Comparison of ENCODE assay signal across 8 mouse cellular contexts in genomic region chr7:126537820-126538585, GRCm38 (mm10). TPM values are rescaled to one million over a fixed set of nuclear protein-coding genes. Genes with fewer than 3 reads are reported as not detected.
DNase-seq lines count a peak whose midpoint lies in the region; ATAC-seq and TF ChIP-seq lines count a peak whose summit lies in the region.

No protein-coding gene starts in this region.

- 71% methylated on average over 5 of the region's 5 CpGs for WGBS in kidney, adult 2 months
- 58% methylated on average over 5 of the region's 5 CpGs for WGBS in forebrain, embryonic 16.5 days

- no peaks in the 10 kb centered on the region for H3K9me3 ChIP-seq in CH12.LX (replicated peaks; ENCODE audit: low read length)
- H3K9me3 ChIP-seq in forebrain, embryonic 16.5 days (ENCODE audit: control insufficient read depth, low read length), result no peaks in the 10 kb centered on the region

- TF ChIP-seq CTCF in kidney, adult 2 months (conservative IDR thresholded peaks at IDR 0.05; ENCODE audit: insufficient read depth, insufficient read length, low read depth, low read length), result peak; percentile 56
- TF ChIP-seq CTCF in CH12.LX (conservative IDR thresholded peaks at IDR 0.05 in 1 of 2, IDR thresholded peaks at IDR 0.05 in 1 of 2; ENCODE audit: low read depth in 2 of 2, low read length in 2 of 2), result peak; percentile 74 to 79

- no peak overlapping the region for H3K4me2 ChIP-seq in CH12.LX (ENCODE audit: insufficient read depth, low read depth, poor library complexity, severe bottlenecking)
- no peak overlapping the region for H3K4me2 ChIP-seq in forebrain, embryonic 16.5 days (ENCODE audit: low read length)

- no peak for ATAC-seq in forebrain, embryonic 16.5 days

- H3K79me2 ChIP-seq in CH12.LX (replicated peaks; ENCODE audit: control insufficient read depth, extremely low read depth, insufficient read depth, poor library complexity, severe bottlenecking), result no peaks in the 10 kb centered on the region

- no peak overlapping the region for H3K27ac ChIP-seq in kidney, adult 2 months (ENCODE audit: insufficient read depth, low read depth, low read length)
- no peak overlapping the region for H3K27ac ChIP-seq in CH12.LX (ENCODE audit: insufficient read depth, low read depth)
- no peak overlapping the region for H3K27ac ChIP-seq in forebrain, embryonic 16.5 days (ENCODE audit: low read length)

- dilution Hi-C loops in CH12.LX (cut with MboI; ENCODE audit: extremely low pct_ligation_motif_present, extremely low pct_unique_long_range_greater_than_20kb, low sequenced_read_pairs), result no loop called here

- no peaks in the 10 kb centered on the region for H3K36me3 ChIP-seq in kidney, adult 2 months (ENCODE audit: control insufficient read depth, insufficient read depth, low read length)
- H3K36me3 ChIP-seq in CH12.LX (replicated peaks in 1 of 2; ENCODE audit: control insufficient read depth in 1 of 2, insufficient read depth in 1 of 2, low read length in 1 of 2), result peaks cover 0 to 12% of the 10 kb centered on the region in 2 experiments
- H3K36me3 ChIP-seq in forebrain, embryonic 16.5 days (ENCODE audit: control insufficient read depth, insufficient read depth), result no peaks in the 10 kb centered on the region

- TF ChIP-seq RAD21 in CH12.LX (IDR thresholded peaks at IDR 0.05; ENCODE audit: low read depth, low read length), result peak; percentile 52

- no peak for TF ChIP-seq POLR2A in kidney, adult 2 months (IDR thresholded peaks at IDR 0.05; ENCODE audit: low read depth, low read length)
- TF ChIP-seq POLR2A in CH12.LX (IDR thresholded peaks at IDR 0.05; ENCODE audit: low read depth, low read length), result no peak

- H3K27me3 ChIP-seq in kidney, adult 2 months (replicated peaks; ENCODE audit: control insufficient read depth, insufficient read depth, low read length), result 0 out of 2 replicates have a peak, but pooled peaks cover 3% of the 10 kb centered on the region
- H3K27me3 ChIP-seq in CH12.LX (replicated peaks), result no peaks in the 10 kb centered on the region
- no peaks in the 10 kb centered on the region for H3K27me3 ChIP-seq in forebrain, embryonic 16.5 days (replicated peaks; ENCODE audit: control insufficient read depth, insufficient read depth, low read length)

- H3K4me3 ChIP-seq in kidney, adult 2 months (ENCODE audit: insufficient read depth, low read depth, low read length), result no peak overlapping the region
- H3K4me3 ChIP-seq in CH12.LX (replicated peaks in 1 of 3; ENCODE audit: low read depth in 2 of 3, low read length in 2 of 3, poor library complexity in 1 of 3), result no peak overlapping the region
- H3K4me3 ChIP-seq in forebrain, embryonic 16.5 days (replicated peaks; ENCODE audit: low read length), result no peak overlapping the region

- no peak for TF ChIP-seq EP300 in CH12.LX (IDR thresholded peaks at IDR 0.05; ENCODE audit: low read length)

- in situ Hi-C loops in CH12.LX (cut with MboI; ENCODE audit: low pct_ligation_motif_present, low pct_unique_long_range_greater_than_20kb, low sequenced_read_pairs), result no loop called here

- peak; percentile 32 for DNase-seq in kidney, adult 2 months
- DNase-seq in kidney, adult 18-20 months, result no peak
- DNase-seq in 3T3-L1 (ENCODE audit: low read depth, low spot score) (peak; percentile 55), CH12.LX (ENCODE audit: extremely low read depth) (peak; percentile 51)
- DNase-seq in embryo, embryonic 11.5 days (ENCODE audit: low read depth, low spot score), result peak; percentile 23
- DNase-seq in thymus, postnatal 4 days, result peak; percentile 37
- no peak for DNase-seq in adrenal gland, adult 18-20 months (ENCODE audit: low spot score in 2 of 2)

- no peaks in the 10 kb centered on the region for H3K4me1 ChIP-seq in kidney, adult 2 months (ENCODE audit: control insufficient read depth, insufficient read depth, low read length)
- peaks cover 0 to 9% of the 10 kb centered on the region in 2 experiments; a peak in 2 of 4 replicates for H3K4me1 ChIP-seq in CH12.LX (ENCODE audit: control insufficient read depth in 1 of 2, insufficient read depth in 2 of 2)
- no peaks in the 10 kb centered on the region for H3K4me1 ChIP-seq in forebrain, embryonic 16.5 days (replicated peaks; ENCODE audit: control insufficient read depth, insufficient read depth, low read length)

- H3K9ac ChIP-seq in CH12.LX (ENCODE audit: insufficient read depth, low read depth), result no peak overlapping the region
- H3K9ac ChIP-seq in forebrain, embryonic 16.5 days (replicated peaks; ENCODE audit: low read depth, low read length), result no peak overlapping the region

TF ChIP-seq in CH12.LX, 34 proteins besides CTCF, POLR2A, EP300 and RAD21:
- TF ChIP-seq SMC3 (IDR thresholded peaks at IDR 0.05; ENCODE audit: low read depth, low read length) (peak; percentile 74), MYC (IDR thresholded peaks at IDR 0.05; ENCODE audit: low read depth, low read length) (peak; percentile 11; the same call in 1 of the 2 replicates), MXI1 (IDR thresholded peaks at IDR 0.05; ENCODE audit: low read depth, low read length) (no peak)
TF ChIP-seq in CH12.LX: peak in this region for 2.

RNA-seq across cellular contexts. Expression of gene Eif3c, which starts 28.2 kb away (rescaled TPM):
- 105 TPM in 2 replicates for polyA plus RNA-seq in kidney, adult 2 months (2012; rRNA removed)
- total RNA-seq in CH12.LX (2012; rRNA removed), result 246 and 276 TPM in 2 replicates
- total RNA-seq in CH12.LX (2014; rRNA removed), result 194 and 202 TPM in 2 replicates
- polyA plus RNA-seq in CH12.LX (2012; ENCODE audit: insufficient read length, low read depth), result 330 and 348 TPM in 2 replicates
- 181 and 190 TPM in 2 replicates for polyA plus RNA-seq in forebrain, embryonic 16.5 days (2015; fragmentation: Nextera tagmentation; extraction: Ambion mirVana)
- 100 to 1,000 TPM; 199 to 243 TPM for total RNA-seq in adrenal gland, adult 18-20 months (2021)

RNA-seq across cellular contexts. Expression of gene Atxn2l, which starts 34.8 kb away (rescaled TPM):
- polyA plus RNA-seq in kidney, adult 2 months (2012; rRNA removed), result 70.6 and 90.5 TPM in 2 replicates
- 42.4 and 64.2 TPM in 2 replicates for total RNA-seq in CH12.LX (2012; rRNA removed)
- total RNA-seq in CH12.LX (2014; rRNA removed), result 16.5 and 18.8 TPM in 2 replicates
- 104 and 122 TPM in 2 replicates for polyA plus RNA-seq in CH12.LX (2012; ENCODE audit: insufficient read length, low read depth)
- 65.4 and 69.9 TPM in 2 replicates for polyA plus RNA-seq in forebrain, embryonic 16.5 days (2015; fragmentation: Nextera tagmentation; extraction: Ambion mirVana)
- total RNA-seq in adrenal gland, adult 18-20 months (2021), result 100 to 1,000 TPM in 1 of 2 experiments, 10 to 100 TPM in 1; 99.5 to 111 TPM

RNA-seq across cellular contexts. Expression of gene Apobr, which starts 46.7 kb away (rescaled TPM):
- 1.2 and 1.5 TPM in 2 replicates for polyA plus RNA-seq in kidney, adult 2 months (2012; rRNA removed)
- total RNA-seq in CH12.LX (2012; rRNA removed) (1.3 and 1.8 TPM in 2 replicates), CH12.LX (2014; rRNA removed) (1.5 and 1.6 TPM in 2 replicates)
- 9.7 and 10.1 TPM in 2 replicates for polyA plus RNA-seq in CH12.LX (2012; ENCODE audit: insufficient read length, low read depth)
- 0.29 and 0.77 TPM in 2 replicates for polyA plus RNA-seq in forebrain, embryonic 16.5 days (2015; fragmentation: Nextera tagmentation; extraction: Ambion mirVana)
- total RNA-seq in adrenal gland, adult 18-20 months (2021), result 1 to 10 TPM; 2.4 to 3.2 TPM

RNA-seq across cellular contexts. Expression of gene Cln3, which starts 47.6 kb away (rescaled TPM):
- polyA plus RNA-seq in kidney, adult 2 months (2012; rRNA removed), result 117 and 120 TPM in 2 replicates
- total RNA-seq in CH12.LX (2012; rRNA removed) (20.7 and 21.9 TPM in 2 replicates), CH12.LX (2014; rRNA removed) (19.1 and 19.2 TPM in 2 replicates)
- polyA plus RNA-seq in CH12.LX (2012; ENCODE audit: insufficient read length, low read depth), result 46.2 and 47.2 TPM in 2 replicates
- polyA plus RNA-seq in forebrain, embryonic 16.5 days (2015; fragmentation: Nextera tagmentation; extraction: Ambion mirVana), result 34.4 and 37.3 TPM in 2 replicates
- total RNA-seq in adrenal gland, adult 18-20 months (2021), result 10 to 100 TPM; 34.6 to 35.8 TPM

RNA-seq across cellular contexts. Expression of gene Tufm, which starts 50.8 kb away (rescaled TPM):
- polyA plus RNA-seq in kidney, adult 2 months (2012; rRNA removed), result 219 and 227 TPM in 2 replicates
- total RNA-seq in CH12.LX (2012; rRNA removed) (156 and 183 TPM in 2 replicates), CH12.LX (2014; rRNA removed) (115 and 123 TPM in 2 replicates)
- 219 and 224 TPM in 2 replicates for polyA plus RNA-seq in CH12.LX (2012; ENCODE audit: insufficient read length, low read depth)
- 131 and 140 TPM in 2 replicates for polyA plus RNA-seq in forebrain, embryonic 16.5 days (2015; fragmentation: Nextera tagmentation; extraction: Ambion mirVana)
- 100 to 1,000 TPM; 221 to 235 TPM for total RNA-seq in adrenal gland, adult 18-20 months (2021)

Comparison
In these comparisons a context has a peak if more than half of its experiments do, and no peak if none do; other contexts are left out.
1. DNase-seq: peak in kidney, adult 2 months (single experiment), 3T3-L1 (single experiment), CH12.LX (single experiment), embryo, embryonic 11.5 days (single experiment) and thymus, postnatal 4 days (single experiment); none in kidney, adult 18-20 months (single experiment) and adrenal gland, adult 18-20 months (0 of 2).